In the genomic region with DNA sequence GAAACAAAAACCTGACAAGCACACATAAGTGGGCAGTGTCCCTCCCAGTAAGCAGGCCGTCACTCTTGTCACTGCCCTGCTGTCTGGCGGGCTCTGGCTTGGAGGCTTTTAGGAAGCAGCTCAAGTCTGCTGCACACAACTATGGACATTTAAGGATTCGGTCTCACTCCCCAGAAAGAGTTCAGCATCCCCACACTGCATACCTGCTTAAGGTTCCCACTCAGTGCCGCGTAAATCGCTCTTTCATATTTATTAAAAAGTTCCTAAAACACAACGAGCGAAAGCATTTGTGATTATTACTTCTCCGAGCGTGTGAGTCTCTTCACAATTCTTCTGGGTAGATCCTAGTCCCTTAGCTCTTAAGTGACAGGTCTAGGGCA, we compare ENCODE assay signal across 21 mouse cellular contexts. TPM values are rescaled to one million over a fixed set of nuclear protein-coding genes. Genes with fewer than 3 reads are reported as not detected.
DNase-seq lines count a peak whose midpoint lies in the region; ATAC-seq lines count a peak whose summit lies in the region.
"Had no signal": no experiment of that assay in that cellular context is flagged by ENCODE, and none has a peak within 500 bp of the region (broad histone marks: within the 10 kb centered on the region; RNA-seq: fewer than 3 reads in every experiment).

No protein-coding gene starts in this region.

- DNase-seq in 3T3-L1 (ENCODE audit: low read depth, low spot score) (peak; percentile 94), adipocyte (ENCODE audit: low spot score) (peak; percentile 95)
- no peak for DNase-seq in layer of hippocampus, postnatal 25 days (ENCODE audit: extremely low spot score in 1 of 2, low spot score in 1 of 2)
- DNase-seq: adrenal gland, adult 2 months; adrenal gland, adult 8-10 months; adrenal gland, postnatal 10 days; adrenal gland, postnatal 14 days; adrenal gland, postnatal 25 days; adrenal gland, postnatal 36 days; B cell, adult 2 months; cerebellum, adult 11 months; cerebellum, adult 11-12 months; cerebellum, adult 18-20 months; cerebellum, adult 2 months; cerebellum, adult 8-10 months had no signal

- no peak for ATAC-seq in hindbrain, embryonic 12.5 days (ENCODE audit: low FRiP score)
- ATAC-seq: activated CD4-positive, CD25-positive, alpha-beta regulatory T cell, adult 4 months; CD4-positive, CD25-positive, alpha-beta regulatory T cell, adult 4 months; Patski had no signal

- no peak overlapping the region for H3K9ac ChIP-seq in hindbrain, embryonic 12.5 days

- no peak overlapping the region for H3K4me3 ChIP-seq in hindbrain, embryonic 12.5 days

- H3K27me3 ChIP-seq in hindbrain, embryonic 12.5 days: no peaks in the 10 kb centered on the region
- H3K27me3 ChIP-seq: CH12.LX, Patski had no signal

- WGBS in hindbrain, embryonic 12.5 days: 96% methylated on average over 10 of the region's 10 CpGs

- H3K9me3 ChIP-seq in hindbrain, embryonic 12.5 days (replicated peaks): no peaks in the 10 kb centered on the region
- H3K9me3 ChIP-seq: G1E had no signal

- no peak overlapping the region for H3K4me2 ChIP-seq in hindbrain, embryonic 12.5 days (replicated peaks)

- H3K27ac ChIP-seq in hindbrain, embryonic 12.5 days: no peak overlapping the region

- peaks cover 82% of the 10 kb centered on the region for H3K36me3 ChIP-seq in hindbrain, embryonic 12.5 days

- H3K4me1 ChIP-seq in hindbrain, embryonic 12.5 days: no peaks in the 10 kb centered on the region

RNA-seq across cellular contexts. Expression of gene Nup107, which starts 21.4 kb away (rescaled TPM):
- 69.4 and 69.7 TPM in 2 replicates for polyA plus RNA-seq in hindbrain, embryonic 12.5 days (2016; fragmentation: Nextera tagmentation; extraction: Ambion mirVana)
- 10 to 100 TPM; 17.6 to 20.4 TPM for total RNA-seq in layer of hippocampus, postnatal 25 days (2021)

RNA-seq across cellular contexts. Expression of gene Slc35e3, which starts 25.0 kb away (rescaled TPM):
- polyA plus RNA-seq in hindbrain, embryonic 12.5 days (2016; fragmentation: Nextera tagmentation; extraction: Ambion mirVana): 40.2 and 46.0 TPM in 2 replicates
- 10 to 100 TPM; 32.2 to 33.3 TPM for total RNA-seq in layer of hippocampus, postnatal 25 days (2021)

Comparison
In these comparisons a context has a peak if more than half of its experiments do, and no peak if none do; other contexts are left out.
1. DNase-seq: peak in 3T3-L1 (single experiment) and adipocyte (single experiment); none in layer of hippocampus, postnatal 25 days (0 of 2).